ENCODE assay signal across 28 mouse cellular contexts in the genomic region with DNA sequence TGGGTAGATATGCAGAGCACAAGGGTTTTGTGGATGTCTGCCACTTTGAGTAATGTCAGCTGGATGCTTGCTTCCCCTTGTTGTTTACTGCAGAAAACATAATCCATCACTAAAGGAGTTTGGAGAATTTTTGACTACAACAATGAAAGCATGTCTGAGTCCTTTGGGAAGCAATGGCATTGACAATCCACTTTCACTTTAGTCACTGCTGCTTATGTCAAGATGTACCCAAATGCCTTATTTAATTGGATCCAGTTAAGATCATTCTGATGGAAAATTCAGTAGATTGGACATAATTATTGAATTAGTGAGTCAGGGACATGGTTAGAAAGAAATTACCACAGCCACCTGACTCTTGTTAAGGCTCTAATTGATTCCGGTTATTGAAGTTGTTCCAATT.
"Had no signal": no experiment of that assay in that cellular context is flagged by ENCODE, and none has a peak within 500 bp of the region (broad histone marks: within the 10 kb centered on the region; RNA-seq: fewer than 3 reads in every experiment).

No protein-coding gene starts in this region.

- H3K9ac ChIP-seq: heart, embryonic 13.5 days; heart, embryonic 15.5 days; hindbrain, embryonic 13.5 days; hindbrain, embryonic 15.5 days; kidney, embryonic 15.5 days; limb, embryonic 12.5 days; liver, embryonic 13.5 days; liver, embryonic 15.5 days had no signal

- H3K27me3 ChIP-seq: heart, embryonic 13.5 days; heart, embryonic 15.5 days; hindbrain, embryonic 13.5 days; hindbrain, embryonic 15.5 days; kidney, embryonic 15.5 days; limb, embryonic 12.5 days; liver, embryonic 13.5 days; liver, embryonic 15.5 days had no signal

- H3K27ac ChIP-seq: heart, adult 2 months; heart, embryonic 13.5 days; heart, embryonic 15.5 days; hindbrain, embryonic 13.5 days; hindbrain, embryonic 15.5 days; hindbrain, postnatal 0 days; kidney, embryonic 15.5 days; kidney, postnatal 0 days; left cerebral cortex, adult 2 months; limb, embryonic 10.5 days; limb, embryonic 12.5 days; liver, embryonic 13.5 days; liver, embryonic 15.5 days had no signal

- ATAC-seq: hindbrain, postnatal 0 days; intestine, embryonic 16.5 days had no signal

- H3K4me3 ChIP-seq: heart, adult 2 months; heart, embryonic 13.5 days; heart, embryonic 15.5 days; hindbrain, embryonic 13.5 days; hindbrain, embryonic 15.5 days; kidney, embryonic 15.5 days; left cerebral cortex, adult 2 months; limb, embryonic 10.5 days; limb, embryonic 12.5 days; liver, embryonic 13.5 days; liver, embryonic 15.5 days had no signal

- H3K36me3 ChIP-seq: heart, embryonic 13.5 days; heart, embryonic 15.5 days; hindbrain, embryonic 13.5 days; hindbrain, embryonic 15.5 days; kidney, embryonic 15.5 days; limb, embryonic 10.5 days; limb, embryonic 12.5 days; liver, embryonic 13.5 days; liver, embryonic 15.5 days had no signal

- H3K9me3 ChIP-seq: heart, embryonic 13.5 days; heart, embryonic 15.5 days; hindbrain, embryonic 13.5 days; hindbrain, embryonic 15.5 days; kidney, embryonic 15.5 days; limb, embryonic 10.5 days; limb, embryonic 12.5 days; liver, embryonic 13.5 days; liver, embryonic 15.5 days had no signal

- DNase-seq: gastrocnemius, postnatal 14 days; gastrocnemius, postnatal 36 days; heart, adult 11 months; heart, adult 2 months; heart, postnatal 14 days; heart, postnatal 36 days; kidney, adult 11 months; kidney, adult 2 months; kidney, adult 9 months; kidney, postnatal 14 days; kidney, postnatal 36 days; layer of hippocampus, adult 9-11 months; liver; liver, embryonic 13.5 days had no signal

- H3K4me2 ChIP-seq: heart, embryonic 11.5 days; heart, embryonic 13.5 days; heart, embryonic 15.5 days; hindbrain, embryonic 13.5 days; hindbrain, embryonic 15.5 days; kidney, embryonic 15.5 days; limb, embryonic 12.5 days; liver, embryonic 11.5 days; liver, embryonic 13.5 days; liver, embryonic 15.5 days had no signal

- H3K4me1 ChIP-seq: heart, embryonic 13.5 days; heart, embryonic 15.5 days; hindbrain, embryonic 13.5 days; hindbrain, embryonic 15.5 days; kidney, embryonic 15.5 days; limb, embryonic 10.5 days; limb, embryonic 12.5 days; liver, embryonic 13.5 days; liver, embryonic 15.5 days had no signal
